Mouse (Mus musculus): ENCODE data around the gene Hexim2. TPM values are rescaled to one million over a fixed set of nuclear protein-coding genes. Genes with fewer than 3 reads are reported as not detected.
A peak's percentile ranks its signal among the peaks of the same experiment; 100 is the strongest.

Hexim2 gene
- polyA plus RNA-seq, 1 experiment from 2014 or later = 7.7 TPM

- no peak for DNase-seq
- Histone ChIP-seq H3K36me3 (peaks cover 3% of the 10 kb centered on the region; the same call in 1 of the 2 replicates), H3K9ac (0 out of 2 replicates have a peak overlapping the region, but pooled peaks have one; percentile 19), H3K27ac (peak overlapping the region; percentile 54), H3K4me3 (replicated peaks) (no peak overlapping the region), H3K9me3 (replicated peaks) (no peaks in the 10 kb centered on the region), H3K4me1 (replicated peaks) (peaks cover 59% of the 10 kb centered on the region), H3K4me2 (no peak overlapping the region), H3K27me3 (no peaks in the 10 kb centered on the region)
- 29% methylated on average over 12 of the region's 12 CpGs for WGBS (ENCODE audit: insufficient replicate concordance)
- peak; percentile 39; the same call in 1 of the 2 replicates for ATAC-seq (ENCODE audit: low read depth)
Measured at GRCm38 (mm10) chr11:103144309-103145285, 12.4 kb downstream of the Hexim2 start.

GRCm38 (mm10) chr11:103146386-103146785 is 14.2 kb downstream of the Hexim2 start:
- Histone ChIP-seq H3K36me3 (no peaks in the 10 kb centered on the region), H3K27ac (peak overlapping the region; percentile 27; the same call in 1 of the 2 replicates), H3K9ac (no peak overlapping the region), H3K4me3 (replicated peaks) (no peak overlapping the region), H3K27me3 (no peaks in the 10 kb centered on the region), H3K4me2 (no peak overlapping the region), H3K9me3 (replicated peaks) (no peaks in the 10 kb centered on the region), H3K4me1 (replicated peaks) (peaks cover 49% of the 10 kb centered on the region)
- ATAC-seq (ENCODE audit: low read depth) = no peak
- 68% methylated on average over 4 of the region's 4 CpGs for WGBS (ENCODE audit: insufficient replicate concordance)
- no peak for DNase-seq

GRCm38 (mm10) chr11:103147766-103148165 is 15.5 kb downstream of the Hexim2 start:
- H3K27me3 ChIP-seq = no peaks in the 10 kb centered on the region
- WGBS (ENCODE audit: insufficient replicate concordance) = 56% methylated on average over 4 of the region's 4 CpGs
- H3K4me2 ChIP-seq = no peak overlapping the region
- H3K9me3 ChIP-seq (replicated peaks) = no peaks in the 10 kb centered on the region
- ATAC-seq (ENCODE audit: low read depth) (no peak), DNase-seq (no peak)
- 0 out of 2 replicates have a peak overlapping the region, but pooled peaks have one; percentile 32 for H3K27ac ChIP-seq
- H3K4me3 ChIP-seq (replicated peaks) = no peak overlapping the region
- no peak overlapping the region for H3K9ac ChIP-seq
- peaks cover 36% of the 10 kb centered on the region for H3K4me1 ChIP-seq (replicated peaks)
- H3K36me3 ChIP-seq = no peaks in the 10 kb centered on the region

- ATAC-seq (ENCODE audit: low read depth) (no peak), DNase-seq (no peak)
- no peaks in the 10 kb centered on the region for H3K9me3 ChIP-seq (replicated peaks)
- H3K4me3 ChIP-seq (replicated peaks) = no peak overlapping the region
- no peak overlapping the region for H3K9ac ChIP-seq
- no peaks in the 10 kb centered on the region for H3K36me3 ChIP-seq
- no peak overlapping the region for H3K27ac ChIP-seq
- H3K4me2 ChIP-seq = no peak overlapping the region
- H3K27me3 ChIP-seq = no peaks in the 10 kb centered on the region
- H3K4me1 ChIP-seq (replicated peaks) = peaks cover 20% of the 10 kb centered on the region
- 84% methylated on average over 4 of the region's 4 CpGs for WGBS (ENCODE audit: insufficient replicate concordance)
Measured at GRCm38 (mm10) chr11:103149771-103150170, 17.5 kb downstream of the Hexim2 start.

- no peaks in the 10 kb centered on the region for H3K36me3 ChIP-seq
- H3K4me3 ChIP-seq (replicated peaks) = peak overlapping the region; percentile 50
- H3K4me2 ChIP-seq = peak overlapping the region; percentile 66
- peak; percentile 91 for DNase-seq
- H3K4me1 ChIP-seq (replicated peaks) = peaks cover 8% of the 10 kb centered on the region
- peak overlapping the region; percentile 31 for H3K27ac ChIP-seq
- peak; percentile 94 for ATAC-seq (ENCODE audit: low read depth)
- no peaks in the 10 kb centered on the region for H3K9me3 ChIP-seq (replicated peaks)
- no peaks in the 10 kb centered on the region for H3K27me3 ChIP-seq
- 5% methylated on average over 25 of the region's 25 CpGs for WGBS (ENCODE audit: insufficient replicate concordance)
- H3K9ac ChIP-seq = peak overlapping the region; percentile 61
Measured at GRCm38 (mm10) chr11:103158621-103159478, 26.6 kb downstream of the Hexim2 start.

- DNase-seq (no peak), ATAC-seq (ENCODE audit: low read depth) (no peak)
- Histone ChIP-seq H3K4me1 (replicated peaks) (peaks cover 14% of the 10 kb centered on the region), H3K4me2 (no peak overlapping the region), H3K27me3 (no peaks in the 10 kb centered on the region), H3K36me3 (no peaks in the 10 kb centered on the region), H3K9ac (no peak overlapping the region), H3K4me3 (replicated peaks) (no peak overlapping the region), H3K27ac (no peak overlapping the region), H3K9me3 (replicated peaks) (no peaks in the 10 kb centered on the region)
- WGBS (ENCODE audit: insufficient replicate concordance) = 84% methylated on average over 11 of the region's 11 CpGs
Measured at GRCm38 (mm10) chr11:103160738-103161137, 28.5 kb downstream of the Hexim2 start.

GRCm38 (mm10) chr11:103161449-103161848 is 29.2 kb downstream of the Hexim2 start:
- no peak for DNase-seq
- Histone ChIP-seq H3K9ac (no peak overlapping the region), H3K4me3 (replicated peaks) (no peak overlapping the region), H3K4me2 (no peak overlapping the region), H3K27ac (no peak overlapping the region), H3K27me3 (no peaks in the 10 kb centered on the region), H3K36me3 (no peaks in the 10 kb centered on the region), H3K4me1 (replicated peaks) (peaks cover 14% of the 10 kb centered on the region), H3K9me3 (replicated peaks) (no peaks in the 10 kb centered on the region)
- 70% methylated on average over 7 of the region's 7 CpGs for WGBS (ENCODE audit: insufficient replicate concordance)
- no peak for ATAC-seq (ENCODE audit: low read depth)

- no peak overlapping the region for H3K27ac ChIP-seq
- ATAC-seq (ENCODE audit: low read depth) = no peak
- H3K4me3 ChIP-seq (replicated peaks) = no peak overlapping the region
- no peaks in the 10 kb centered on the region for H3K27me3 ChIP-seq
- no peak overlapping the region for H3K4me2 ChIP-seq
- H3K9ac ChIP-seq = no peak overlapping the region
- H3K9me3 ChIP-seq (replicated peaks) = no peaks in the 10 kb centered on the region
- no peaks in the 10 kb centered on the region for H3K36me3 ChIP-seq
- peaks cover 14% of the 10 kb centered on the region for H3K4me1 ChIP-seq (replicated peaks)
- DNase-seq = peak; percentile 34
- 73% methylated on average over 5 of the region's 5 CpGs for WGBS (ENCODE audit: insufficient replicate concordance)
Measured at GRCm38 (mm10) chr11:103162132-103162531, 29.9 kb downstream of the Hexim2 start.

GRCm38 (mm10) chr11:103164391-103164790 is 32.2 kb downstream of the Hexim2 start:
- 8% methylated on average over 10 of the region's 10 CpGs for WGBS (ENCODE audit: insufficient replicate concordance)
- Histone ChIP-seq H3K27me3 (peaks cover 7% of the 10 kb centered on the region), H3K9ac (no peak overlapping the region), H3K27ac (no peak overlapping the region), H3K4me1 (replicated peaks) (peaks cover 6% of the 10 kb centered on the region), H3K9me3 (replicated peaks) (no peaks in the 10 kb centered on the region), H3K4me3 (replicated peaks) (no peak overlapping the region), H3K4me2 (peak overlapping the region; percentile 42), H3K36me3 (no peaks in the 10 kb centered on the region)
- ATAC-seq (ENCODE audit: low read depth) (0 out of 2 replicates have a peak, but pooled peaks have one; percentile 26), DNase-seq (peak; percentile 28)

- no peak overlapping the region for H3K27ac ChIP-seq
- no peaks in the 10 kb centered on the region for H3K9me3 ChIP-seq (replicated peaks)
- no peak for ATAC-seq (ENCODE audit: low read depth)
- no peak overlapping the region for H3K4me3 ChIP-seq (replicated peaks)
- DNase-seq = peak; percentile 26
- 21% methylated on average over 9 of the region's 9 CpGs for WGBS (ENCODE audit: insufficient replicate concordance)
- no peaks in the 10 kb centered on the region for H3K36me3 ChIP-seq
- peaks cover 45% of the 10 kb centered on the region for H3K27me3 ChIP-seq
- H3K9ac ChIP-seq = no peak overlapping the region
- H3K4me1 ChIP-seq (replicated peaks) = peaks cover 37% of the 10 kb centered on the region
- no peak overlapping the region for H3K4me2 ChIP-seq
Measured at GRCm38 (mm10) chr11:103168690-103169390, 36.6 kb downstream of the Hexim2 start.
